Mouse (Mus musculus) brain, embryonic 14.5 days (tissue): ENCODE results near the gene Slc19a3. TPM values are rescaled to one million over a fixed set of nuclear protein-coding genes. Genes with fewer than 3 reads are reported as not detected.
"Not testable (repeated sequence)": the region's sequence is repeated elsewhere in the genome, so short reads cannot be mapped to it uniquely, and the experiment has no call there.

Experiments used
- DNase-seq: peaks from one replicate; pipeline ENCODE4 v3.0.0-alpha.2; 2011; ENCODE audit warnings: low read depth
- CTCF ChIP-seq: fragments of 200-500 bp; IDR thresholded peaks from 2 replicates; pipeline ENCODE4 v1.5.1; 2012; ENCODE audit warnings: inconsistent platforms, mild to moderate bottlenecking, moderate library complexity, borderline replicate concordance; ENCODE audit not compliant: insufficient read depth, insufficient read length; ENCODE audit errors: extremely low read depth
- POLR2A ChIP-seq: fragments of 200-500 bp; IDR thresholded peaks from 2 replicates; pipeline ENCODE4 v1.6.1; 2012; ENCODE audit warnings: mild to moderate bottlenecking, inconsistent platforms, borderline replicate concordance; ENCODE audit not compliant: poor library complexity, insufficient read depth, insufficient read length, severe bottlenecking; ENCODE audit errors: extremely low read depth
- polyA plus RNA-seq: library from polyadenylated mRNA; depleted of rRNA; stranded (reverse); fragments of >200 nt; gene quantifications from 2 replicates; pipeline ENCODE4 v1.2.3, GENCODE M21; 2012

The Slc19a3 gene
- polyA plus RNA-seq, 1 experiment = 1.00 TPM

- no peak for DNase-seq
- TF ChIP-seq CTCF (no peak), POLR2A (no peak)
Observed at GRCm38 (mm10) chr1:83036892-83037667, 1.2 kb downstream of the Slc19a3 start.

GRCm38 (mm10) chr1:83034509-83034908, 3.7 kb downstream of the Slc19a3 start:
- peak; percentile 2 for DNase-seq
- TF ChIP-seq POLR2A (no peak), CTCF (no peak)

GRCm38 (mm10) chr1:83032508-83032907, 5.7 kb downstream of the Slc19a3 start:
- no peak for TF ChIP-seq CTCF
- no peak for TF ChIP-seq POLR2A
- no peak for DNase-seq

- TF ChIP-seq POLR2A (no peak), CTCF (no peak)
- DNase-seq = no peak
Observed at GRCm38 (mm10) chr1:83031950-83032349, 6.3 kb downstream of the Slc19a3 start.

GRCm38 (mm10) chr1:83016556-83016955, 21.7 kb downstream of the Slc19a3 start:
- TF ChIP-seq POLR2A (no peak), CTCF (no peak)
- DNase-seq = no peak

- TF ChIP-seq CTCF (no peak), POLR2A (no peak)
- DNase-seq = no peak
Observed at GRCm38 (mm10) chr1:83015329-83015879, 22.8 kb downstream of the Slc19a3 start.

- TF ChIP-seq CTCF = no peak
- TF ChIP-seq POLR2A = no peak
- DNase-seq = no peak
Observed at GRCm38 (mm10) chr1:83014477-83014876, 23.8 kb downstream of the Slc19a3 start.

GRCm38 (mm10) chr1:83007471-83007870, 30.8 kb downstream of the Slc19a3 start:
- peak; percentile 74 for DNase-seq
- TF ChIP-seq POLR2A (no peak), CTCF (no peak)

- TF ChIP-seq POLR2A = no peak
- no peak for TF ChIP-seq CTCF
- peak; percentile 2 for DNase-seq
Observed at GRCm38 (mm10) chr1:83006218-83007179, 31.7 kb downstream of the Slc19a3 start.

- DNase-seq = not testable (repeated sequence)
Observed at GRCm38 (mm10) chr1:83000306-83000705, 37.9 kb downstream of the Slc19a3 start, which contains the start of gene Gm47959. TSS of gene Gm47959 (plus strand) at chr1:83000548.

- DNase-seq = no peak
- TF ChIP-seq POLR2A (no peak), CTCF (no peak)
Observed at GRCm38 (mm10) chr1:82993947-82994346, 44.3 kb downstream of the Slc19a3 start.
